Mouse (Mus musculus): Measurements from ENCODE around the gene Gm20431. TPM values are rescaled to one million over a fixed set of nuclear protein-coding genes. Genes with fewer than 3 reads are reported as not detected.

The Gm20431 gene
- polyA plus RNA-seq, 1 experiment from 2014 or later, result 7.2 TPM

GRCm38 (mm10) chr2:167586041-167586440 lies 75.3 kb downstream of the Gm20431 start:
- no peak overlapping the region for H3K4me2 ChIP-seq (replicated peaks)
- no peaks in the 10 kb centered on the region for H3K9me3 ChIP-seq
- no peaks in the 10 kb centered on the region for H3K27me3 ChIP-seq (replicated peaks)
- H3K4me3 ChIP-seq (replicated peaks), result no peak overlapping the region
- 0 out of 2 replicates have a peak overlapping the region, but pooled peaks have one; percentile 1 for H3K9ac ChIP-seq
- ATAC-seq, result no peak
- peaks cover 51% of the 10 kb centered on the region for H3K4me1 ChIP-seq (replicated peaks)
- H3K27ac ChIP-seq, result peak overlapping the region; percentile 54; the same call in 1 of the 2 replicates
- H3K36me3 ChIP-seq, result no peaks in the 10 kb centered on the region
- WGBS, result 32% methylated on average over 8 of the region's 8 CpGs

- Histone ChIP-seq H3K27me3 (replicated peaks) (no peaks in the 10 kb centered on the region), H3K9me3 (no peaks in the 10 kb centered on the region), H3K4me3 (replicated peaks) (no peak overlapping the region), H3K4me1 (replicated peaks) (peaks cover 47% of the 10 kb centered on the region), H3K9ac (no peak overlapping the region), H3K27ac (no peak overlapping the region), H3K36me3 (no peaks in the 10 kb centered on the region), H3K4me2 (replicated peaks) (no peak overlapping the region)
- WGBS, result 76% methylated on average over 2 of the region's 2 CpGs
- ATAC-seq, result no peak
Observed at GRCm38 (mm10) chr2:167585273-167585672, 76.0 kb downstream of the Gm20431 start.

GRCm38 (mm10) chr2:167583161-167583952 lies 77.9 kb downstream of the Gm20431 start:
- WGBS, result 26% methylated on average over 10 of the region's 10 CpGs
- no peak for ATAC-seq
- H3K4me1 ChIP-seq (replicated peaks), result peaks cover 41% of the 10 kb centered on the region

GRCm38 (mm10) chr2:167578521-167578920 lies 82.8 kb downstream of the Gm20431 start:
- Histone ChIP-seq H3K36me3 (no peaks in the 10 kb centered on the region), H3K9ac (no peak overlapping the region), H3K27ac (no peak overlapping the region), H3K4me3 (replicated peaks) (no peak overlapping the region), H3K4me2 (replicated peaks) (no peak overlapping the region), H3K9me3 (no peaks in the 10 kb centered on the region), H3K4me1 (replicated peaks) (peaks cover 22% of the 10 kb centered on the region), H3K27me3 (replicated peaks) (no peaks in the 10 kb centered on the region)
- peak; percentile 50; the same call in 1 of the 2 replicates for ATAC-seq
- WGBS, result 49% methylated on average over 5 of the region's 5 CpGs

More at GRCm38 (mm10) chr2:167583161-167583952, 77.9 kb downstream of the Gm20431 start:
- Histone ChIP-seq H3K36me3 (no peaks in the 10 kb centered on the region), H3K27me3 (replicated peaks) (no peaks in the 10 kb centered on the region), H3K9ac (peak overlapping the region; percentile 8; the same call in 1 of the 2 replicates), H3K27ac (peak overlapping the region; percentile 45; the same call in 1 of the 2 replicates), H3K4me3 (replicated peaks) (no peak overlapping the region), H3K9me3 (no peaks in the 10 kb centered on the region), H3K4me2 (replicated peaks) (no peak overlapping the region)

GRCm38 (mm10) chr2:167577186-167577785 lies 84.0 kb downstream of the Gm20431 start:
- no peak overlapping the region for H3K27ac ChIP-seq
- 64% methylated on average over 9 of the region's 9 CpGs for WGBS
- no peak overlapping the region for H3K4me2 ChIP-seq (replicated peaks)
- peaks cover 12% of the 10 kb centered on the region for H3K4me1 ChIP-seq (replicated peaks)
- H3K4me3 ChIP-seq (replicated peaks), result no peak overlapping the region
- H3K27me3 ChIP-seq (replicated peaks), result no peaks in the 10 kb centered on the region
- ATAC-seq, result no peak
- H3K9ac ChIP-seq, result no peak overlapping the region
- H3K9me3 ChIP-seq, result no peaks in the 10 kb centered on the region
- no peaks in the 10 kb centered on the region for H3K36me3 ChIP-seq

GRCm38 (mm10) chr2:167576121-167576620 lies 85.1 kb downstream of the Gm20431 start:
- 77% methylated on average over 8 of the region's 8 CpGs for WGBS
- Histone ChIP-seq H3K4me1 (replicated peaks) (peaks cover 7% of the 10 kb centered on the region; the same call in 1 of the 2 replicates), H3K4me2 (replicated peaks) (no peak overlapping the region), H3K4me3 (replicated peaks) (no peak overlapping the region), H3K9me3 (no peaks in the 10 kb centered on the region), H3K27me3 (replicated peaks) (no peaks in the 10 kb centered on the region), H3K27ac (no peak overlapping the region), H3K36me3 (no peaks in the 10 kb centered on the region), H3K9ac (no peak overlapping the region)
- no peak for ATAC-seq

- no peak overlapping the region for H3K4me3 ChIP-seq (replicated peaks)
- H3K9ac ChIP-seq, result no peak overlapping the region
- no peak overlapping the region for H3K4me2 ChIP-seq (replicated peaks)
- ATAC-seq, result no peak
- peaks cover 8% of the 10 kb centered on the region for H3K4me1 ChIP-seq (replicated peaks)
- no peaks in the 10 kb centered on the region for H3K27me3 ChIP-seq (replicated peaks)
- H3K9me3 ChIP-seq, result no peaks in the 10 kb centered on the region
- no peaks in the 10 kb centered on the region for H3K36me3 ChIP-seq
- 86% methylated on average over 7 of the region's 7 CpGs for WGBS
- no peak overlapping the region for H3K27ac ChIP-seq
Observed at GRCm38 (mm10) chr2:167575581-167575980, 85.7 kb downstream of the Gm20431 start.

GRCm38 (mm10) chr2:167574814-167575213 lies 86.5 kb downstream of the Gm20431 start:
- no peaks in the 10 kb centered on the region for H3K9me3 ChIP-seq
- H3K27ac ChIP-seq, result no peak overlapping the region
- WGBS, result 58% methylated on average over 9 of the region's 9 CpGs
- no peak for ATAC-seq
- H3K36me3 ChIP-seq, result no peaks in the 10 kb centered on the region
- H3K4me3 ChIP-seq (replicated peaks), result no peak overlapping the region
- peaks cover 15% of the 10 kb centered on the region for H3K4me1 ChIP-seq (replicated peaks)
- no peaks in the 10 kb centered on the region for H3K27me3 ChIP-seq (replicated peaks)
- H3K4me2 ChIP-seq (replicated peaks), result no peak overlapping the region
- H3K9ac ChIP-seq, result no peak overlapping the region

GRCm38 (mm10) chr2:167571442-167572220 lies 89.7 kb downstream of the Gm20431 start:
- Histone ChIP-seq H3K4me1 (replicated peaks) (peaks cover 8% of the 10 kb centered on the region), H3K27ac (no peak overlapping the region), H3K36me3 (no peaks in the 10 kb centered on the region), H3K27me3 (replicated peaks) (no peaks in the 10 kb centered on the region), H3K9ac (no peak overlapping the region), H3K4me3 (replicated peaks) (no peak overlapping the region), H3K4me2 (replicated peaks) (no peak overlapping the region), H3K9me3 (no peaks in the 10 kb centered on the region)
- WGBS, result 81% methylated on average over 18 of the region's 18 CpGs
- no peak for ATAC-seq

GRCm38 (mm10) chr2:167570815-167571214 lies 90.5 kb downstream of the Gm20431 start:
- 89% methylated on average over 6 of the region's 6 CpGs for WGBS
- no peak overlapping the region for H3K9ac ChIP-seq

GRCm38 (mm10) chr2:167569934-167570651 lies 91.2 kb downstream of the Gm20431 start:
- ATAC-seq, result peak; percentile 32; the same call in 1 of the 2 replicates
- H3K9me3 ChIP-seq, result no peaks in the 10 kb centered on the region
- H3K27ac ChIP-seq, result peak overlapping the region; percentile 66
- no peaks in the 10 kb centered on the region for H3K27me3 ChIP-seq (replicated peaks)
- no peaks in the 10 kb centered on the region for H3K36me3 ChIP-seq
- peaks cover 12% of the 10 kb centered on the region for H3K4me1 ChIP-seq (replicated peaks)
- 58% methylated on average over 13 of the region's 13 CpGs for WGBS
- H3K9ac ChIP-seq, result no peak overlapping the region
- no peak overlapping the region for H3K4me2 ChIP-seq (replicated peaks)
- no peak overlapping the region for H3K4me3 ChIP-seq (replicated peaks)

More at GRCm38 (mm10) chr2:167570815-167571214, 90.5 kb downstream of the Gm20431 start:
- Histone ChIP-seq H3K4me2 (replicated peaks) (no peak overlapping the region), H3K27ac (peak overlapping the region; percentile 66), H3K4me3 (replicated peaks) (no peak overlapping the region), H3K4me1 (replicated peaks) (peaks cover 8% of the 10 kb centered on the region), H3K27me3 (replicated peaks) (no peaks in the 10 kb centered on the region), H3K36me3 (no peaks in the 10 kb centered on the region), H3K9me3 (no peaks in the 10 kb centered on the region)
- no peak for ATAC-seq

All from intestine, embryonic 15.5 days (tissue).